Mouse (Mus musculus): ENCODE measurements at regions not wholly inside any gene's neighbourhood (a gene's known extent, or its start where the extent isn't known, plus 50 kb on each side); places are given as distances from the start of the nearest gene placed in this dataset.

GRCm38 (mm10) chr5:91865365-91865764 lies 97.5 kb downstream of the Rchy1 start:
- TF ChIP-seq EP300 (IDR thresholded peaks at IDR 0.05; ENCODE audit: insufficient read depth, low read depth, low read length) (no peak), POLR2A (IDR thresholded peaks at IDR 0.05; ENCODE audit: insufficient read depth, low read length) (no peak), CTCF (IDR thresholded peaks at IDR 0.05; ENCODE audit: low read depth, low read length) (no peak)

Measured in ES-Bruce4 (cell line).